Mouse (Mus musculus) activated CD4-positive, CD25-positive, alpha-beta regulatory T cell, adult 4 months (primary cell): ENCODE measurements around the gene Hoxd9. TPM values are rescaled to one million over a fixed set of nuclear protein-coding genes. Genes with fewer than 3 reads are reported as not detected.

Source experiments
- ATAC-seq: one replicate; pipeline ENCODE4 v1.8.0; 2017
- polyA plus RNA-seq, 2 experiments: library from polyadenylated mRNA; unstranded; fragments of 100-300 nt; shearing (Covaris generic); gene quantifications; one replicate each; pipeline ENCODE4 v1.2.1; 2017

Hoxd9 gene
- polyA plus RNA-seq, 2 experiments from 2014 or later: not detected

DNA sequence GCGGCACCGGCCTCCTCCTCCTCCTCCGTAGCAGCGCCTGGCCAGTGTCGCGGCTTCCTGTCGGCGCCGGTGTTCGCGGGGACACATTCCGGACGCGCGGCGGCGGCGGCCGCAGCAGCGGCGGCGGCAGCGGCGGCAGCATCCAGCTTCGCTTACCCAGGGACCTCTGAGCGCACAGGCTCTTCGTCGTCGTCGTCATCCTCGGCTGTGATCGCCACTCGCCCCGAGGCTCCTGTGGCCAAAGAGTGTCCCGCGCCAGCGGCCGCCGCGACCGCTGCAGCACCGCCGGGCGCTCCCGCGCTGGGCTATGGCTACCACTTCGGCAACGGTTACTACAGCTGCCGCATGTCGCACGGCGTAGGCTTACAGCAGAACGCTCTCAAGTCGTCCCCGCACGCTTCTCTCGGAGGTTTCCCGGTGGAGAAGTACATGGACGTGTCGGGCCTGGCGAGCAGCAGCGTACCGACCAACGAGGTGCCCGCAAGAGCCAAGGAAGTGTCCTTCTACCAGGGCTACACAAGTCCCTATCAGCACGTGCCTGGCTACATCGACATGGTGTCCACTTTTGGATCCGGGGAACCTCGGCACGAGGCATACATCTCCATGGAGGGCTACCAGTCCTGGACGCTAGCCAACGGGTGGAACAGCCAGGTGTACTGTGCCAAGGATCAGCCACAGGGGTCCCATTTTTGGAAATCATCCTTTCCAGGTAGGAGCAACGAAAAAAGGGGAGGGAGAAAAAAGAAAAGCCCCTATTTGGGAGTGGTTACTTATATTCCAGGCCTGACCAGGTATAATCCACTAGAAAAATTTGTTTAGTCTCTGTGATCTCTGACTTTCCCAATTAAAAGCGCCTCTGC is 28.9 kb upstream of the Hoxd9 start:
- ATAC-seq: no peak

DNA sequence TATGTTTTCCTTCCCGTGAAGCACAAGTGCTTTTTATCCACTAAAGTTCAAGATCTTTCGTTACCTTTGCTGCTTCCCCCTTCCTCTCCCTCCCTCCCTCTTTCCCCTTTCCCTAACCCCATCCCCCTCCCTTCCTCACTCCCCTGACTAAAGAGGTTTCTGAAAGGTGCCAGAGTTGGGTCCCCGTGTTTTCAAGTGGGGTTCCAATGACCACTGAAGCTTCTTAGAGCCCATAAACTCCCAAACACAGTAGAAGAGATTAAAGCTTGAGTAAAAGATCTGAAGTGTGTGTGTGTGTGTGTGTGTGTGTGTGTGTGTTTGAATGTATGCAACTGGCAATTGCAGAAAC is 28.3 kb upstream of the Hoxd9 start:
- ATAC-seq: no peak

DNA sequence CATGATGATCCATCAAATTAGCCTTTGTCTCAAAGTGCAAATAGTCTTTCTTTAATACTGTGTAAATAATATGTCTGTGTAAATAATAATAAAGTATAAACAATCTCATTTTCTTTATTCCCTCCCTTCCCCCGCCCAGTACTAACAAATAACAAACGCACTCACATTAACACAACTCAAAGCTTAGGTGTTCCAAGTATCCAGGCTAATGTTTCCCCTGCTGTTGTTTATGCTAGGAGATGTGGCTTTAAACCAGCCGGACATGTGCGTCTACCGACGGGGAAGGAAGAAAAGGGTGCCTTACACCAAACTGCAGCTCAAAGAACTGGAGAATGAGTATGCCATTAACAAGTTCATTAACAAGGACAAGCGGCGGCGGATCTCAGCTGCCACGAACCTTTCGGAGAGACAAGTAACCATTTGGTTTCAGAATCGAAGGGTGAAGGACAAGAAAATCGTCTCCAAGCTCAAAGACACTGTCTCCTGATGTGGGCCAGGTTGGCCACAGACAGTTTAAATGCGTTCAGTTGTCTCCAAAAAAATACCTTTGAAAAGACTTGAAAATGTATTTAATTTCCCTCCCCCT is 27.8 kb upstream of the Hoxd9 start:
- ATAC-seq: no peak

DNA sequence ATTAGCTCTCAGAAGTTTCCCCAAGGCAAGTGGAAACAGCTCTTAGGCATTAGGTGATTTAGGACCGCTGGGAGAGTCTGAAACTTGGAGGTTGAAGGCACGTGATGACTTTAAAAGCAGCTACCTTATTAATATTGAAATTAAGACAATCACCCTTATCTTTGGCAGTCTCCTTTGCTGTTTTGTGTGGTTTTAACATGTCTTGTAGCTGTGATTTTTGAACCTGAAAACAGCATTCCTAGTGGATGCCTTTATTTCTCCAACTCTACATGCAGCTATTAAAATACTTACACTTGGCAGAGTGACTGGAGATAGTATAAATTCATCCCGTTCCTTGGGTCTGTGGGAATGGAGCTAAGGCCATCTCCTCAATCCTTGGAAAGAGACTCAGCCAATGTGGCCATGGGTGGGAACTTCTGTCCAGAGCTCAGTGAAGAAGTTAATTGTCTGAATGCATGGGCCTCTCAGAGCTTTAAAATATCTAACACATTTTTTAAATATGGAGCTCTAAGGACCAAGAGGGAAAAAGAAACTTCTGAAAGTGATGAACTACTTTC is 26.8 kb upstream of the Hoxd9 start:
- ATAC-seq: no peak

DNA sequence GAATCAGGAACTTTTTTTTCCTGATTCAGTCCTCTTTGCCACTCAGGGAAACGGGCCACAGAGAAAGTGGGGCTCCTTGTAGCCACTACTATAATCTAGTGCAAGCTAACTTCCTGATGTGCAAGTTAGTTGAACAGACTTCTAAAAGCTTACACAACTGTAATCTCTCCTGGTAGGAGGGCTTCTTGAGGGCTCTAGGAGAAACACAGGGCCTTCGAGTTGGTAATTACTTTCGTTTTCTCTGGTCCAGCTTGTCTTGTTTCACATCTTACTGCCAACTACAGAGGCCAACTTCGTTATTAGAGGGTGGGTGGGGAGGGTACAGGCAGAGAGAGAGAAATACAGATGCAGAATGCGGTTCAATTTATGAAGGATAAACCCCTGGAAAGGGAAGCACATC is 25.7 kb upstream of the Hoxd9 start:
- no peak for ATAC-seq

DNA sequence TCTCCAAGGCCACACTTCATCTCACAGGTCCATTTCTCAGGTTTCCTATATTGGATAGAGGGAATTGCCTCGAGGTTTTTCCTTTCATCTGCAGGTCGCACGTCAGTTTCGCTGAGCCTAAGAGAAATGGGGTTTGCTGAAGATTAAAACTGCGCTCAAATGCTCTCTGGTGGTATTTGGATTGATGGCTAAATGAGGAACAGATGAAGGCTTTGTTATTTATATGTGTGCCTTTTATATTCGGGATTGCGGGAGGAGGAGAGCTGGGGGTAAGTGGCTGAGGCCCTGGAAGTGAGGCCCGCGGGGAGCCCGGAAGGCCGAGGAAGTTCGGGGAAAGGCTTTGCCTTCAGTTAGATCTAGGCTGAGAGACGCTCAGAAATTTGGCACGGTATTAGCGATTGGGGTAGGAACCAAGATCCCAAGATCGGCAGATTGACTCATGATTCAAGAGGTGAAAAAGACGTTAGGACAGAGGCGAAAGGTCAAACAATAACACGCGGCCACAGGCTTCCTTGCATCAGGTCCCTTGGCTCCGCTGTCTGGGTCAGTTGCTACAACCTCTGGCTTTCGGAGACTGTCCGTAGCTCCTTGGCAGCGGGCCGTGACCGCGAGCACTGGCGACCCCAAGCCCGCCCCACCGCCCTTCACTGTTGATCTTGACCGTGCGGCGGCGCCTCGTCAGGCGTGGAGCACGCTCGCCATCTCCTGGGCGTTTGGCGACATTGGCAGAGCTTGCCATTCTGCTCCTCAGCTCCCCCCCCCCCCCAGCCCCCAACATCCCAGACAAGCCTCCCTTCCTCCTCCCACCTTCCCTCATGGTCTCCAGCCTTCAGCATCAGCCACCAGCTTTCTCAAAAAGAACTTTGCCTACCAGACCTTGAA is 24.8 kb upstream of the Hoxd9 start:
- ATAC-seq: no peak

DNA sequence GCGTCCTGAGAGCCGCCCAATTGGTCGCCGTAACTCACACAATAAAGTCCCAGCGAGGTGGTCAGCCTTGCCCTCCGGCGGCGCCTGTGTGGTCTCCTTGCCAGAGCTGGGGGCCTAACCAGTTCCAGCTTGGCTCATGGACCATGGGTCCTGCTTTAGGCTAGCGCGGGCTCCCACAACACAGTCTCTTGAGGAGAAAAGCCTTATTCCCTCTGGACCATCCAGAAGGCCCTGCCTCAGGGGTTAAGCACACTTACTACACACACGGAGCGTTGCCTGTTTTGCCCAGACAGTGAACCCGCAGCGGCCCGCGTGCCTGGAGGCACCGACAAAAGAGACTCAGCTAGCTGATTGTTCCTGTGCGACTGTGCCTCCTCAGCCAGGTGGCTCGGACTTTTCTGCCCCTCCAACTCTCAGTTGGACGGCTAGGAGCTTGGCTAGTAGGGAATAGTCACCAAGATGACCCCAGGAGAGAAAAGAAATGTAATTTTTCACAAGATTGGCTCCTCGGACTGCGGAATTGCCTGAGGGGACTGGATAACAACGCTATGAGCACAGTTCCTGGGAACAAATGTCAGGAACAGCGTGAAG is 23.6 kb upstream of the Hoxd9 start:
- ATAC-seq: no peak

DNA sequence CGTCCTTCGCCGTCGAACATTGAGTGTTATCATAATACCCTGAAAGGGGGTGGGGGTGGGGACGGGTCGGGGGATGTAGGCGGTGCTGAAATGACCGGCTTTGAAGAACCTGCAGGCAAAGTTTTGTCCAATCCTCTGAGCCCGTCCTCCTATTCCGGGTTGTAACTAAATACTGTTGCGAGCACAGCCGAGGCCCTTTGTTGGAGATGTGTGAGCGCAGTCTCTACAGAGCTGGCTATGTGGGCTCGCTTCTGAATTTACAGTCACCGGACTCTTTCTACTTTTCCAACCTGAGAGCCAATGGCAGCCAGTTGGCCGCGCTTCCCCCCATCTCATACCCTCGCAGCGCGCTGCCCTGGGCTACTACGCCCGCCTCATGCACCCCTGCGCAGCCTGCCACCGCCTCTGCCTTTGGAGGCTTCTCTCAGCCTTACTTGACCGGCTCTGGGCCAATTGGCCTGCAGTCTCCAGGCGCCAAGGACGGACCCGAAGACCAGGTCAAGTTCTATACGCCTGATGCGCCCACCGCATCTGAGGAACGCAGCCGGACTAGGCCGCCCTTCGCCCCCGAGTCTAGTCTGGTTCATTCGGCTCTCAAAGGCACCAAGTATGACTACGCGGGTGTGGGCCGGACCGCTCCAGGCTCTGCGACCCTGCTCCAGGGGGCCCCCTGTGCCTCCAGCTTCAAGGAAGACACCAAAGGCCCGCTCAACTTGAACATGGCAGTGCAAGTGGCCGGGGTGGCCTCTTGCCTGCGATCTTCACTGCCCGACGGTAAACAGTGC is 22.5 kb upstream of the Hoxd9 start, which contains the start of gene Hoxd12:
Gene Hoxd12 (plus strand): TSS at position 133 of the 785 bp plus-strand sequence.
- ATAC-seq: no peak

DNA sequence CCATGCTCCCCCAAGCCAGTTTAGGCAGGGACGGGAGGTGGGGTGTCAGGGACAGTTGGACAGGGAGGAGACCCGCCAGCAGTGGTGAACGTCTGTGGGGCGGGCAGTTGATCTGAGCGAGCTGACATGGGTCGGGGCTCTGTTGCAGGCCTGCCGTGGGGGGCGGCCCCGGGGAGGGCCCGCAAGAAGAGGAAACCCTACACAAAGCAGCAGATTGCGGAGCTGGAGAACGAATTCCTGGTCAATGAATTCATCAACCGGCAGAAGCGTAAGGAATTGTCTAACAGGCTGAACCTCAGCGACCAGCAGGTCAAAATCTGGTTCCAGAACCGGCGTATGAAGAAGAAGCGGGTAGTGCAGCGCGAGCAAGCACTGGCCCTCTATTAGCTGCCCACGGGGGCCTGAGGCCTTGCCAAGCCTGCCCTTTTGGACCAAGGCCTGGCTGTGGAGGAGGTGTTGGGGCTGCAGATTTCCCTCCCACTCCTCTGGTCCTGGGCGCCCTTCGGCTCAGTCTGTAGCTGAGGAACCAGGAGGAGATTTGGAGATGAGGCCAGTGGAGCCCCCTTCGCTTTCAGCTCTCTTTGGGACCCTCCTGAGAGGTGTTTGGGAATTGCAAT is 21.8 kb upstream of the Hoxd9 start:
- ATAC-seq: no peak

DNA sequence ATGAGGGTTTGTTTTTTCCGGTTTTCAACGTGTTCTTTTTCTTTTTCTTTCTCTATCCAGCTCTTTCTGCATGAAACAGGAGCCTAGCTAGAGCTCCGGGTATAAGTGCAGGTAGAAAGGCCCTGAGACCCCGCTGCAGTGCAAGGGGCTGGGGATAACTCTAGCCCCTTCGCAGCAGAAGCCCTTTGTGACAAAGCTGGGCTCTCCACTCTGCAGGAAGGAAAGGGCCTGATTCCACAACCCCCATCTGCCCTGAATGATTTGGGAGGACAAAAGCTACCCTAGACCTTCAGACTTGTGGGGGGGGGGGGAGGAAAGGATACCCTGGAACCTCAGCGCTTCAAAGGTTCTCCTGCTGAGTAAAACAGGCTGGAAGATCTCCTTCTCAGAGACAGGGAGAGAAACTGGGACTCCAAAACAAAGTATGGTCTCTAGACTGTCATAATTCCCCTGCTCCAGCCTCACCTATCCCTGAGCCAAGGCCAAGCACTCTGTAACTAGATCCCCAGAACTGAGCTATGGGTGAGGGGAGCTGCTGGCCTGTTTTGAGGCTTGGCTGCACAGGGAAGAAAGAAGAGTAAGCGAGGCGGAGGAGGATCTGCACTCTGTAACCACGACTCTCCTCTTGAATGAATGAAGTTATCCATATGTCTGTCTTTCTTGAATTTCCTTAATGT is 21.0 kb upstream of the Hoxd9 start:
- no peak for ATAC-seq

DNA sequence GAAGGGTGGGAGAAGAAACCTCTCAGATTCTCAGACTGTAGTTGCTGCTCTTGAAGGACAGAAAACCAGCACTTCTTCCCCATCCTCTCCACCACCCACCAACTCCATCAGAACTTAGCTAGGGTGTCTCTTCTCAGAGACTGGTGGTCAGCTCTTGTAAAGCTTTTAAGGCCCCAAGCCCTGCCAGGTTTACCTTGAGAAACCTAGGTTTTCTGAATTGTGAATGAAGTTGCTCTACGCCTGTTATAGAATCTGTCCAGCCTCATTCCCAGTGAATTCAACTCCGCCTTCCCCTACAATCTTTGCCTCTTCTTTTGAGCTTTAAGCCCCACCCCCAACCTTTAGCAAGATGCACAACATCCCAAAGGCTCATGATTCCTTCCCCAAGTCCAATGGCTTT is 20.4 kb upstream of the Hoxd9 start:
- ATAC-seq: no peak

DNA sequence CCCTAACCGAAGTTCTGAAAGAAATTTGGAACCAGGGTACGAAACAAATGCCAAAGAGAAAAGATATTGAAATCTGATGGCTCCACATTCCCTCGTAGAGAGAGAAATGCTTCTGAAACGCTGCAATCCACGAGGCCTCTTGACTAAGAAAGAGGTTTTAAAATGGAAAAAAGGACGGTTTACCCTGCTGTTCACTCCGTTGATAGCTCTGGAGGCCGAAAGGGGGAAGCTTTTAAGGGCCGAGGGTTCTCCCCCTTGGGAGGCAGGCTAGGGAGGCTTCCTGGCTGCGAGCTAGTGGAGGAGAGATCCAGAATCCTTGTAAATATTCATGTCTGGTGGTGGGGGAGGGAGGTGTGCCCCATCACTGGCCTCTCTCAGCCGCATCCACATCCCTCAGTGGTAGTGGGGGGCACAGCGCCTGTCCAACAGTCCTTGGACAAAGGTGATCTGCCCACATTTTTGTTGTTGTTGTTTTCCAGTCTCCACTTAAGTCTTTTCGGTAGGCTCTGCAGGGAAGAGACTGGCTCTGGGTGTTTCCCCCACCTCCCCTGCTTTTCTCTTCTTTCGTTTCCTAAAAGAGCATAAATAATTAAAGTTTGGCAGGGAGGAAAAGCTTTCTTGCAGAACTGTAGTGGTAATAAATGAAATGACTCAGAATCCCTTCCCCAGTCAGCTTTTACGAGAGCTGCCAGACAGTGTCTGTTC is 18.5 kb upstream of the Hoxd9 start, which contains the start of gene Hoxd11:
Gene Hoxd11 (plus strand): TSS at position 667 of the 705 bp plus-strand sequence.
- ATAC-seq: no peak

DNA sequence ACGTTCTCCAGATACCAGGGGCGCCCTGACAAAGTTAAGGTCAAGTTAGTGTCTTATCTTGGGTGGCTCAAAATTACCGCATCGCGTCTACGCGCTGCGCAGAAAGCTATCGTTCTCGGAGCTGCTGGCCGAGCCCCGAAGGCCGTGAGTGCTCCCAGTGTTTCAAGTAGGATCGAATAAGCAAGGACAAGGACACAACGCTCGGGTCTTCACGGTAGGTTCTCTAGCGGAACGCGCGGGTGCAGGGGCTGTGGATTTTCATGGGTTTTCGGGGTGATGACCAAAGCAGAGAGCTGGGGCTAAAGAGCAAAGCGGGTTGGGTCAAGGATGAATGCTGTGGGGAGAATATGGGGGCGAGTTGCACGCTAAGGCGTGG is 17.9 kb upstream of the Hoxd9 start:
- no peak for ATAC-seq

DNA sequence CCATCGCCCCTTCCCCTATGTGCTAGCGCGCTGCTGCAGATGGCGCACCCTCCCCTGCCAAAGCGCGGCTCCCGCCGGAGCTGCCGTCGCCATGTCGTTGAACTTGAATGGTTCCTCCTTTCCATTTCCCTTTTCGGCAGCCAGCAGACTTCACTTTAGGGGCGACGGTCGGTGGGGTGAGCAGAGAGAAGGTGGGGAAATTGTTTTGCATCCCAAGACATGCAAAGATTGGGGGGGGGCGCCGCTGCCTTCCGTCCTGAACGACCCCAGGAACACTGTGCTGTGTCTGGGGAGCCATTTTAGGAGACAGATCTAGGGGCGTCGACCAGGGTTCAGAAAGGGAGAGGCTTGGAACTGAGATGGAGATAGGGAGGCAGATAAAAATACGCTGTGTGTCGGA is 17.5 kb upstream of the Hoxd9 start:
- no peak for ATAC-seq

DNA sequence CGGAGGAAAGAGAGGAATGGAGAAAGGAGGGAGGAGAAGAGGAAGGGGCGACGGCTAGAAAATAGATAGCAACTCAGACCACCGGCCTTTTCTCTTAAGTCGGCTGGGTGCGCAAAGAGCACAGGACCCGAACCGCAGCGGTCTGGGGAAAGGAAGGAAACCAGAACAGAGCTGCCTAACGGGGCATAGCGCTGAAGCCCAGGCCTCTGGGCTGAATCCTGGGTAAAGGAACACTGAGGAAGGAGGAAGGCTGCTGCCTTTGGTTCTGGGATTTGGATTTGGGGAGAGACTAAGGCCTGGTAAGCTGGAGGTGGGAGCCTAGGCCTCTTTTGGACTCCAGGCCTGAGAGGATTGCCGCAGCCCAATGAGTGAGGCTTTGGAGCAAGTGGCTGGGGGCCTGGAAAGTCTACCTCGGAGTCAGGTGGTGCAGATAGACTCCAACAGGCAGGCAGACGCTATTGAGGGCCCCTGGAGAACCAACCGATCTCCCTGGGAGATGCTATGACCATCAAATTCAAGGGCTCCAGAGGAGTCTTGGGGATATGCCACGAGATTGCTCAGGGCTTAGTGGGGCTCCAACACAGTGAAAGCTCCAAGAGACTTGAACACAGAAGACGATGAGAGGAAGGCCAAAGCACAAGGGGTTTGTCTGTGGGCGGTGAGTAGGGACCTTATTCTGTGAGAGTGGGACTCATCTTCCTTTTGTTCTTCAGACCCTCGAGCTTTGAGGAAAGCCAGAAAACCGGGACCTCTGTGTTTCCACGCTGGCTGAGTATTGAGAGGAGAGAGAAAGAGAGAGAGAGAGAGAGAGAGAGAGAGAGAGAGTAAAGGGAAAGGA is 16.7 kb upstream of the Hoxd9 start:
- ATAC-seq: no peak

DNA sequence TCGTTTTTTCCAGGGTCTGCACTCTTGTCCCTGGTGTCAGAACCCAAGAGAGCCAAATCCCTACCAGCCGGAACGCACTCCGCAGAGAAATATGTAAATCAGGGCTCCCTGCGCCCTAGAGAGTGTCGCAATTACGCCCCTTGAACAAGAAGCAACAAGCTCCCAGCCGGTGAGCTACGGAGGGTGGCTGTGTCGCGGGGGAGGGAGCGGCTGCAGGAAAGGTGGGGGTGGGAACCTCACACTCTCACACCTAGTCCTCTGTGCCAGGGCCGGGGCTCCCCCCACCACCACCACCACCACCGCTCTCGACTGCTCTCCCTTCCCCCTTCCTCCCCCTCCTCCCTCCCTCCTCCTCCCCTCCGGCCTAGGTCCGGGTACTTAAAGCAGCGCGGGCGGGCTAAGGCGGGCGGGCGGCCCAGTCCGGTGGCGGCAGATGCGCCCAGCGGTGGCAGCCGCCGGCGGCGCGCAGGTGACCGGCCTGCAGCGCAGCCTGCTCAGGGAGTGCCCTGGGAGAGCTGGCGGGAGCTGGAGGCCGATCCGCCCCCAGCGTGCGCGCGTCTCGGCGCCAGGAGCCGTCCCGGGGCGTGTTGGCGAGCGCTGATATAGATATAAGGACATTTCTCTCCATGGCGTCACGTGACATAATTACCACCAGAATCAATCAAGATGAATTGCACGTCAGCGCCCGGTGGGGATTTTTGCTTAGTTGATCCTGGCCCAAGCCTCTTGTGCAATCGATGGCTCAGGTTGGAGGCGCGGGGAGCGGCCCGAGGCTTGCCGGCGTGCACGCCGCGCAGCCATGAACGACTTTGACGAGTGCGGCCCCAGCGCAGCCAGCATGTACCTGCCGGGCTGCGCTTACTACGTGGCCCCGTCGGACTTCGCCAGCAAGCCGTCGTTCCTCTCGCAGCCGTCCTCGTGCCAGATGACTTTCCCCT is 15.7 kb upstream of the Hoxd9 start:
- ATAC-seq: no peak

DNA sequence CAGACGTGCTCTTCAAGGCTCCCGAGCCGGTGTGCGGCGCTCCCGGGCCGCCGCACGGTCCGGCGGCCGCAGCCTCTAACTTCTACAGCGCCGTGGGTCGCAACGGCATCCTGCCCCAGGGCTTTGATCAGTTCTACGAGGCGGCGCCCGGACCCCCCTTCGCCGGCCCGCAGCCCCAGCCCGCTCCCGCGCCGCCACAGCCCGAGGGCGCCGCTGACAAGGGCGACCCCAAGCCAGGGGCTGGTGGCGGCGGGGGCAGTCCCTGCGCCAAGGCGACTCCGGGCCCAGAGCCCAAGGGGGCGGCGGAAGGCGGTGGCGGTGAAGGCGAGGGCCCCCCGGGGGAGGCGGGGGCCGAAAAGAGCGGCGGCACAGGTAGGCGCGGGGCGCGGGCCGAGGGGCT is 14.7 kb upstream of the Hoxd9 start:
- ATAC-seq: no peak

DNA sequence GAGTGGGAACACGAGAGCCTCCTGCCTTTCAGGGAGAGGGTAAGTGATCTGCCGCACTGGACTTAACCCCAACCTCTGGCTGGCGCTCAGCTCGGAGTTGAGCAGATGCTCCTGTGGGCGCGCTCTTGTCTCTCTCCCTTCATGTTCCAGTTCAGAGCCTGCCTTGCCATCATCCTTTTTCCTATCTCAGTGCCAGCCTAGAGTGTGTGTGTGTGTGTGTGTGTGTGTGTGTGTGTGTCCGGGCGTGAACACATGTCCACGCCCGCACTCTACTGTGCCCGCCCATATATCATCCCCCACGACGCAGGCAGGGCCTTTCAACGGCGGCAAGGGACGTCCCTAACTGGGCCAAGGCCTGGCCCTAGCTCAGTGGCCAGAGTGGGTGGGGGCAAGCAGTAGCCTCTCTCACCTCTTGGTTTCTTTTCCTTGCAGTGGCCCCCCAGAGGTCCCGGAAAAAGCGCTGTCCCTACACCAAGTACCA is 14.0 kb upstream of the Hoxd9 start:
- no peak for ATAC-seq
